Mouse (Mus musculus) embryonic facial prominence, embryonic 11.5 days (tissue): Measurements from ENCODE around the gene Zfp503. TPM values are rescaled to one million over a fixed set of nuclear protein-coding genes. Genes with fewer than 3 reads are reported as not detected.

Experiments used
- ATAC-seq: fragments of 200-750 bp; cut with Nextera tagmentation; replicated peaks from 2 replicates; pipeline ENCODE4 v1.8.0; 2017; ENCODE audit warnings: low read depth; ENCODE audit not compliant: insufficient number of reproducible peaks, low FRiP score, low TSS enrichment
- DNase-seq: peaks from one replicate; pipeline ENCODE4 v3.0.0-alpha.2; 2015; ENCODE audit warnings: low spot score
- H3K27ac ChIP-seq: fragments of 300-500 bp; sonication (generic); replicated peaks from 2 replicates; pipeline ENCODE4 v1.5.1; 2014; ENCODE audit warnings: mild to moderate bottlenecking, low read depth, low read length, control low read depth
- H3K27me3 ChIP-seq: fragments of 300-500 bp; sonication (generic); 2 replicates; pipeline ENCODE4 v1.6.1; 2014; ENCODE audit warnings: mild to moderate bottlenecking, low read length, moderate library complexity, mixed read lengths; ENCODE audit not compliant: control insufficient read depth, insufficient read depth
- H3K36me3 ChIP-seq: fragments of 300-500 bp; sonication (generic); replicated peaks from 2 replicates; pipeline ENCODE4 v1.6.1; 2014; ENCODE audit warnings: low read depth, mild to moderate bottlenecking, low read length, moderate library complexity, mixed read lengths; ENCODE audit not compliant: control insufficient read depth, insufficient read depth
- H3K4me1 ChIP-seq: fragments of 300-500 bp; sonication (generic); 2 replicates; pipeline ENCODE4 v1.6.1; 2014; ENCODE audit warnings: low read length, mixed read lengths; ENCODE audit not compliant: control insufficient read depth, insufficient read depth
- H3K4me2 ChIP-seq: fragments of 300-500 bp; sonication (generic); 2 replicates; pipeline ENCODE4 v1.6.1; 2014; ENCODE audit warnings: low read depth, mild to moderate bottlenecking, control low read depth, low read length, moderate library complexity
- H3K4me3 ChIP-seq: fragments of 300-500 bp; sonication (generic); 2 replicates; pipeline ENCODE4 v1.5.1; 2014; ENCODE audit warnings: low read depth, low read length, control low read depth
- H3K9ac ChIP-seq: fragments of 300-500 bp; sonication (generic); replicated peaks from 2 replicates; pipeline ENCODE4 v1.6.1; 2014; ENCODE audit warnings: mild to moderate bottlenecking, control low read depth, low read length
- H3K9me3 ChIP-seq: fragments of 300-500 bp; sonication (generic); replicated peaks from 2 replicates; pipeline ENCODE4 v1.6.1; 2016; ENCODE audit warnings: mild to moderate bottlenecking, low read length, inconsistent platforms, mixed read lengths; ENCODE audit not compliant: control insufficient read depth
- WGBS: fragments of 180-500 bp; shearing (Covaris S2); extraction: QIAGEN DNeasy Blood & Tissue Kit; methylation state at CpG from one replicate; pipeline ENCODE4 v1.1.7; 2014; 5-methylcytosine and 5-hydroxymethylcytosine counted together
- polyA plus RNA-seq: library from polyadenylated mRNA; unstranded; fragments of >200 nt; fragmentation: Nextera tagmentation; extraction: Ambion mirVana; gene quantifications from 2 replicates; pipeline ENCODE4 v1.2.1, GENCODE M21; 2014

Zfp503 gene
- polyA plus RNA-seq, 1 experiment from 2014 or later: 10.2 TPM

GRCm38 (mm10) chr14:21968978-21969377, 20.4 kb downstream of the Zfp503 start:
- DNase-seq: peak; percentile 88
- Histone ChIP-seq H3K9me3 (no peaks in the 10 kb centered on the region), H3K27ac (no peak overlapping the region), H3K4me2 (no peak overlapping the region), H3K4me1 (no peaks in the 10 kb centered on the region), H3K4me3 (no peak overlapping the region), H3K36me3 (no peaks in the 10 kb centered on the region), H3K27me3 (no peaks in the 10 kb centered on the region), H3K9ac (no peak overlapping the region)
- WGBS: 11% methylated on average over 4 of the region's 4 CpGs
- ATAC-seq: peak; percentile 84; the same call in 1 of the 2 replicates

- 75% methylated on average over 12 of the region's 12 CpGs for WGBS
- H3K9ac ChIP-seq: no peak overlapping the region
- H3K36me3 ChIP-seq: no peaks in the 10 kb centered on the region
- no peaks in the 10 kb centered on the region for H3K27me3 ChIP-seq
- no peaks in the 10 kb centered on the region for H3K9me3 ChIP-seq
- no peak overlapping the region for H3K4me2 ChIP-seq
- ATAC-seq: no peak
- DNase-seq: no peak
- no peak overlapping the region for H3K27ac ChIP-seq
- no peak overlapping the region for H3K4me3 ChIP-seq
- H3K4me1 ChIP-seq: no peaks in the 10 kb centered on the region
Measured at GRCm38 (mm10) chr14:21967375-21968010, 21.9 kb downstream of the Zfp503 start.

GRCm38 (mm10) chr14:21966276-21966675, 23.1 kb downstream of the Zfp503 start:
- DNase-seq: no peak
- no peak overlapping the region for H3K27ac ChIP-seq

GRCm38 (mm10) chr14:21962381-21963050, 26.9 kb downstream of the Zfp503 start:
- no peak overlapping the region for H3K9ac ChIP-seq
- no peaks in the 10 kb centered on the region for H3K9me3 ChIP-seq
- no peaks in the 10 kb centered on the region for H3K36me3 ChIP-seq
- WGBS: 77% methylated on average over 22 of the region's 22 CpGs
- DNase-seq: no peak
- no peak overlapping the region for H3K4me3 ChIP-seq
- H3K27ac ChIP-seq: no peak overlapping the region
- no peak overlapping the region for H3K4me2 ChIP-seq
- no peaks in the 10 kb centered on the region for H3K27me3 ChIP-seq
- no peak for ATAC-seq
- no peaks in the 10 kb centered on the region for H3K4me1 ChIP-seq

More at GRCm38 (mm10) chr14:21966276-21966675, 23.1 kb downstream of the Zfp503 start:
- no peaks in the 10 kb centered on the region for H3K27me3 ChIP-seq
- no peaks in the 10 kb centered on the region for H3K4me1 ChIP-seq
- no peak overlapping the region for H3K4me3 ChIP-seq
- WGBS: 60% methylated on average over 5 of the region's 5 CpGs
- H3K4me2 ChIP-seq: no peak overlapping the region
- H3K36me3 ChIP-seq: no peaks in the 10 kb centered on the region
- H3K9me3 ChIP-seq: no peaks in the 10 kb centered on the region
- ATAC-seq: no peak
- no peak overlapping the region for H3K9ac ChIP-seq

GRCm38 (mm10) chr14:21959243-21959642, 30.2 kb downstream of the Zfp503 start:
- ATAC-seq (no peak), DNase-seq (no peak)
- H3K27me3 ChIP-seq: no peaks in the 10 kb centered on the region
- H3K4me3 ChIP-seq: no peak overlapping the region
- no peaks in the 10 kb centered on the region for H3K9me3 ChIP-seq
- no peak overlapping the region for H3K27ac ChIP-seq
- 84% methylated on average over 8 of the region's 8 CpGs for WGBS
- H3K4me1 ChIP-seq: no peaks in the 10 kb centered on the region
- no peak overlapping the region for H3K4me2 ChIP-seq
- H3K9ac ChIP-seq: no peak overlapping the region
- H3K36me3 ChIP-seq: no peaks in the 10 kb centered on the region

GRCm38 (mm10) chr14:21958643-21959042, 30.8 kb downstream of the Zfp503 start:
- 83% methylated on average over 5 of the region's 5 CpGs for WGBS
- Histone ChIP-seq H3K9me3 (no peaks in the 10 kb centered on the region), H3K4me2 (no peak overlapping the region), H3K27ac (no peak overlapping the region), H3K27me3 (no peaks in the 10 kb centered on the region), H3K4me3 (no peak overlapping the region), H3K4me1 (no peaks in the 10 kb centered on the region), H3K36me3 (no peaks in the 10 kb centered on the region), H3K9ac (no peak overlapping the region)
- ATAC-seq (no peak), DNase-seq (no peak)

- H3K4me2 ChIP-seq: no peak overlapping the region
- 88% methylated on average over 7 of the region's 7 CpGs for WGBS
- no peak for ATAC-seq
Measured at GRCm38 (mm10) chr14:21952541-21952940, 36.9 kb downstream of the Zfp503 start.

GRCm38 (mm10) chr14:21951896-21952523, 37.4 kb downstream of the Zfp503 start:
- ATAC-seq (no peak), DNase-seq (no peak)
- Histone ChIP-seq H3K9me3 (no peaks in the 10 kb centered on the region), H3K27ac (no peak overlapping the region), H3K4me1 (no peaks in the 10 kb centered on the region), H3K9ac (no peak overlapping the region), H3K36me3 (no peaks in the 10 kb centered on the region), H3K4me2 (no peak overlapping the region), H3K4me3 (no peak overlapping the region), H3K27me3 (no peaks in the 10 kb centered on the region)
- WGBS: 80% methylated on average over 10 of the region's 10 CpGs

More at GRCm38 (mm10) chr14:21952541-21952940, 36.9 kb downstream of the Zfp503 start:
- no peak for DNase-seq
- no peaks in the 10 kb centered on the region for H3K4me1 ChIP-seq
- no peak overlapping the region for H3K9ac ChIP-seq
- no peaks in the 10 kb centered on the region for H3K36me3 ChIP-seq
- no peak overlapping the region for H3K4me3 ChIP-seq
- no peak overlapping the region for H3K27ac ChIP-seq
- no peaks in the 10 kb centered on the region for H3K27me3 ChIP-seq
- H3K9me3 ChIP-seq: no peaks in the 10 kb centered on the region
